Mouse (Mus musculus): ENCODE data around the gene Aox2. TPM values are rescaled to one million over a fixed set of nuclear protein-coding genes. Genes with fewer than 3 reads are reported as not detected.

The Aox2 gene
- polyA plus RNA-seq, 1 experiment: 0.46 TPM

DNA sequence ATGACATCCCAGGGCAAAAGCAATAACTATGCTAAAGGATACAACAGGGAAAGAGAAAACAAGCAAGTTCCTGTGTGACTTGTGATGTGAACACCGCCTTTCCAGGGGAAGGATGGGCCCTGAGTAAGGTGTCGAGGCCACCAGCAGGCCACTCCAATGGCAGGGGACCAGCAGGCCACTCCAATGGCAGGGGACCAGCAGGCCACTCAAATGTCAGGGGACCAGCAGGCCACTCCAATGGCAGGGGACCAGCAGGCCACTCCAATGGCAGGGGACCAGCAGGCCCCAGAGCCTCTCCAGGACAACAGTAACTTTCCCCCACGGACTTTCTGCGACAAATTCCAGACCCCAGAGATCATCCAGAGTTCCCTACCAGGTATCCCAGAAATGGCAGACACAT lies 2.3 kb downstream of the Aox2 start:
- Histone ChIP-seq H3K4me3 (ENCODE audit: control insufficient read depth, insufficient read depth, low read length) (no peak overlapping the region), H3K27me3 (ENCODE audit: control insufficient read depth, insufficient read depth, low read length) (no peaks in the 10 kb centered on the region), H3K27ac (ENCODE audit: control insufficient read depth, insufficient read depth, low read length) (no peak overlapping the region), H3K36me3 (ENCODE audit: control insufficient read depth, insufficient read depth, low read length) (no peaks in the 10 kb centered on the region), H3K4me1 (replicated peaks; ENCODE audit: control insufficient read depth, insufficient read depth, low read length) (no peaks in the 10 kb centered on the region)
- TF ChIP-seq CTCF (IDR thresholded peaks at IDR 0.05; ENCODE audit: borderline replicate concordance, control insufficient read depth, extremely low read depth, insufficient read depth, low read length, poor library complexity): no peak
- TF ChIP-seq POLR2A (IDR thresholded peaks at IDR 0.05; ENCODE audit: control insufficient read depth, extremely low read depth, insufficient read depth, low read length, poor library complexity): no peak
- DNase-seq: no peak
- 89% methylated on average over 4 of the region's 4 CpGs for WGBS

DNA sequence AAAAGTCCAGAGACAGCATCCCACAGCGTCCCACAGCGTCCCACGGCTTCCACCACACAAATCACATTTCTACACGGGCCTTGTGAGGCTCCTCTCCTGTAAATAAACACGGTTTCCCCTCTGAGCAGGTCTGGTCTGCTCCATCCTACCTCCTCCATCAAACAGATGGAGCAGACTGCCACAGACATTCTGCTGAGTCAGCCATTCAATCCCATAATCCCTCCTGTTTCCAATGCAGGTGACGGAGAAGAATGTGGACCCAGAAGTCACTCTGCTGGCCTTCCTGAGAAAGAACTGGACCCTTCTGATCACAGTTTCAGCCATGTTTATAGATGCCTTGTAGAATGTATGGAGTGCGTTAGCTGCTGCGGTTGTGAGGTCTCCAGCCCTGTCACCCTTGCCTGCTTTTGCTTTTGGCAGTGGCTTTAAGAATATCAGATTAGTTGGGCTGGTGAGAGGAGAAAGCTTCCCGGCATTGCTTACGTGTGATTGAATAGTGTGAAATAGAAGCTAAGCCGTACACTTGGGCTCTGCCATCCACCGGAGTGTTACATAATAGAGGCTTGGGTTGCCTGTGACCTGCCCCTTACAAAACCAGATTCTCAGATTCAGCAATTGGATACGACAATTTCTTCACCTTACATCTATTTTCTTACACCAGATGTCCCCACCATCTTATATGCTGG lies 3.0 kb downstream of the Aox2 start:
- no peak for DNase-seq
- Histone ChIP-seq H3K36me3 (ENCODE audit: control insufficient read depth, insufficient read depth, low read length) (no peaks in the 10 kb centered on the region), H3K4me1 (replicated peaks; ENCODE audit: control insufficient read depth, insufficient read depth, low read length) (no peaks in the 10 kb centered on the region), H3K4me3 (ENCODE audit: control insufficient read depth, insufficient read depth, low read length) (no peak overlapping the region), H3K27ac (ENCODE audit: control insufficient read depth, insufficient read depth, low read length) (no peak overlapping the region), H3K27me3 (ENCODE audit: control insufficient read depth, insufficient read depth, low read length) (no peaks in the 10 kb centered on the region)
- TF ChIP-seq CTCF (IDR thresholded peaks at IDR 0.05; ENCODE audit: borderline replicate concordance, control insufficient read depth, extremely low read depth, insufficient read depth, low read length, poor library complexity) (no peak), POLR2A (IDR thresholded peaks at IDR 0.05; ENCODE audit: control insufficient read depth, extremely low read depth, insufficient read depth, low read length, poor library complexity) (no peak)
- WGBS: 85% methylated on average over 13 of the region's 13 CpGs

DNA sequence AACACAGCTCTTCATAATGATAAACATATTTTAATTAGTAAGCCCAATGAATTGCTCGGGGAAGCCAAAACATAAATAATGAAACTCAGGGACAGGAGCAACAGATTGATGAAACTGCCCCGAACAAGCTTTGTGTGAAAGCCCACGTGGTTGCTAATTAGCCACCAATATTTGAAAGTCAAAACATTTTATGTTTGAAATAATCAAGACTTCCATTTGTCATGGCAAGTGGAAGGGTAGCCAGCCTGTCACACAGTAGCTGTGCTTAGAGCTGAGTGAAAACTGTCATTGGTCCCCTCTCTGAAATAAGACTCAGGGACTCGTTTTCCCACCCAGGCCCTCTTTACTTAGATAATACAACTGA lies 3.5 kb downstream of the Aox2 start:
- WGBS: 88% methylated on average over 4 of the region's 4 CpGs
- H3K4me3 ChIP-seq (ENCODE audit: control insufficient read depth, insufficient read depth, low read length): no peak overlapping the region
- H3K36me3 ChIP-seq (ENCODE audit: control insufficient read depth, insufficient read depth, low read length): no peaks in the 10 kb centered on the region
- H3K4me1 ChIP-seq (replicated peaks; ENCODE audit: control insufficient read depth, insufficient read depth, low read length): no peaks in the 10 kb centered on the region
- no peak for DNase-seq
- H3K27me3 ChIP-seq (ENCODE audit: control insufficient read depth, insufficient read depth, low read length): no peaks in the 10 kb centered on the region
- no peak for TF ChIP-seq POLR2A (IDR thresholded peaks at IDR 0.05; ENCODE audit: control insufficient read depth, extremely low read depth, insufficient read depth, low read length, poor library complexity)
- no peak for TF ChIP-seq CTCF (IDR thresholded peaks at IDR 0.05; ENCODE audit: borderline replicate concordance, control insufficient read depth, extremely low read depth, insufficient read depth, low read length, poor library complexity)
- H3K27ac ChIP-seq (ENCODE audit: control insufficient read depth, insufficient read depth, low read length): no peak overlapping the region

DNA sequence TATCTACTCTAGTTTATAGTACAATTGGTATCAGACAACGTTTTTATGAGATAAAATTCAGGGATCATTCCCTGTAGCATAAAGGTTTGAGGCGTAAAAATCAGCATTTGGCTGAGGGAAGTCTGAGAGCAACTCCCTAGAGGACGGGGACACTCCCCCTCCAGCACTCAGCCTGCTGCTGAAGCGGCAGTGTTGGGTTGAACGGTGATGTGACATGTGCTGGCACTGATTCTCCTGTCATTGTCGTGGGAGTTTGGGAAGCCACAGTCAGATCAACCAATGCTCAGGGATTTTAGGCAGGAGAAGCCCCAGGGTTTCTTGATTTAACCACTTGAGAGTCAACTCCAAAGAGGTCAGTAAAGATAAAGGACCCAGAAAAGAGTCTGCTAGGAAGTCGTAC lies 6.4 kb downstream of the Aox2 start:
- no peak overlapping the region for H3K4me3 ChIP-seq (ENCODE audit: control insufficient read depth, insufficient read depth, low read length)
- no peaks in the 10 kb centered on the region; the same call in 1 of the 2 replicates for H3K4me1 ChIP-seq (replicated peaks; ENCODE audit: control insufficient read depth, insufficient read depth, low read length)
- no peak overlapping the region for H3K27ac ChIP-seq (ENCODE audit: control insufficient read depth, insufficient read depth, low read length)
- H3K27me3 ChIP-seq (ENCODE audit: control insufficient read depth, insufficient read depth, low read length): no peaks in the 10 kb centered on the region
- DNase-seq: no peak
- no peaks in the 10 kb centered on the region for H3K36me3 ChIP-seq (ENCODE audit: control insufficient read depth, insufficient read depth, low read length)
- TF ChIP-seq POLR2A (IDR thresholded peaks at IDR 0.05; ENCODE audit: control insufficient read depth, extremely low read depth, insufficient read depth, low read length, poor library complexity) (no peak), CTCF (IDR thresholded peaks at IDR 0.05; ENCODE audit: borderline replicate concordance, control insufficient read depth, extremely low read depth, insufficient read depth, low read length, poor library complexity) (no peak)
- WGBS: 74% methylated on average over 7 of the region's 7 CpGs

DNA sequence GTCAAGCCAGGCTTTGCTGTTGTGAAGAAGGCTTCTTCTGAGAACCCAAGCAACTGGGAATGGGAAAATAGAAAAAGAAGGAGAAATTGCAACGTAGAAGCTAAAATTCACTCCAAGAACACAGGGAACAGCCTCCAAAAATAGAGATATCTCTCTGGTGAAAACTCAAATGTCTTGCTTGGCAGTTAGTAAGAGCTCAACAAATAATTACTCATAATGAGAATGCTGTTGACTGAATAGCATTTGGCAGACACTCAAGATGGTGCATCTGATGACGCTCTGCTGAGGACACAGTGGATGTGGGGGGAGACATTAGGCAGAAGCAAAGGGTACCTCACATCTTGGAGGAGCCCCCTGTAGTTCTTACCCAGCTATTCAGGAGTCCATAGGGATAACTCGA lies 10.0 kb downstream of the Aox2 start:
- DNase-seq: no peak
- WGBS: 93% methylated on average over 3 of the region's 3 CpGs

DNA sequence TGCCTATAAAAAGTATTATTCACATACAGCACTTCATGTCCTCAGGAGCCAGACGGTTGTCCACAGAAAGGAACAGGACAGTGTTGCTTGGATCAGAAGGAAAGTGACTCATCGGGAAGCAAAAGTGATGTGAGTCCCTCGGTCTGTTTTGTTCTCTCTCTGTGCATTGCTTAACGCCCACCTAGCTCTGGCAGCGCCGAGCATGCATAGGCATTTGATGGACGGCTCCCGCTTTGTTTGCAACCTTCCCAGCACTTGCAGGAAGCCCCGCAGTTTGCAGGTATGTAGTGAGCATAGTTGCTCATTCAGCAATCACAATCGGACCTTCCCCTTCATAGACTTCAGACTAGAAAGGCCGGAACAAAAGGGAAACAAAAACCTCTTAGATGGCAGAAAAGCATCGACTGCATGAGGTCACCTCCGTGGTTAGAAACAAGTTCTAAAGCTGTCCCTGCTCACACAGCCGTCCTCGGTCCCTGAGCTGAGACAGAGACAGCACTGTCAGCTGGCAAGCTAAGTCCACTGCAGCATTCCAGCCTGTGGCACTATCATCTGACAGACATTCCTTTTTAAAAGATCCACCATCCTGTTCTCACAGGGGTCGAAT lies 11.8 kb downstream of the Aox2 start:
- peaks cover 2% of the 10 kb centered on the region for H3K4me1 ChIP-seq (replicated peaks; ENCODE audit: control insufficient read depth, insufficient read depth, low read length)

More for the DNA sequence above, 10.0 kb downstream of the Aox2 start:
- H3K36me3 ChIP-seq (ENCODE audit: control insufficient read depth, insufficient read depth, low read length): no peaks in the 10 kb centered on the region
- TF ChIP-seq CTCF (IDR thresholded peaks at IDR 0.05; ENCODE audit: borderline replicate concordance, control insufficient read depth, extremely low read depth, insufficient read depth, low read length, poor library complexity): no peak
- peaks cover 2% of the 10 kb centered on the region for H3K4me1 ChIP-seq (replicated peaks; ENCODE audit: control insufficient read depth, insufficient read depth, low read length)
- H3K4me3 ChIP-seq (ENCODE audit: control insufficient read depth, insufficient read depth, low read length): no peak overlapping the region
- H3K27me3 ChIP-seq (ENCODE audit: control insufficient read depth, insufficient read depth, low read length): no peaks in the 10 kb centered on the region
- H3K27ac ChIP-seq (ENCODE audit: control insufficient read depth, insufficient read depth, low read length): no peak overlapping the region

More for the DNA sequence above, 11.8 kb downstream of the Aox2 start:
- H3K36me3 ChIP-seq (ENCODE audit: control insufficient read depth, insufficient read depth, low read length): no peaks in the 10 kb centered on the region
- no peaks in the 10 kb centered on the region for H3K27me3 ChIP-seq (ENCODE audit: control insufficient read depth, insufficient read depth, low read length)
- WGBS: 57% methylated on average over 16 of the region's 16 CpGs
- no peak overlapping the region for H3K4me3 ChIP-seq (ENCODE audit: control insufficient read depth, insufficient read depth, low read length)
- no peak for DNase-seq
- no peak overlapping the region for H3K27ac ChIP-seq (ENCODE audit: control insufficient read depth, insufficient read depth, low read length)
- TF ChIP-seq POLR2A (IDR thresholded peaks at IDR 0.05; ENCODE audit: control insufficient read depth, extremely low read depth, insufficient read depth, low read length, poor library complexity) (no peak), CTCF (IDR thresholded peaks at IDR 0.05; ENCODE audit: borderline replicate concordance, control insufficient read depth, extremely low read depth, insufficient read depth, low read length, poor library complexity) (no peak)

Measured in thymus, adult 2 months (tissue).